Mouse (Mus musculus) olfactory bulb, adult 2 months (tissue): ENCODE results near the gene Ppm1j. TPM values are rescaled to one million over a fixed set of nuclear protein-coding genes. Genes with fewer than 3 reads are reported as not detected.
"Not testable (repeated sequence)": the region's sequence is repeated elsewhere in the genome, so short reads cannot be mapped to it uniquely, and the experiment has no call there.

Experiments used
- H3K27ac ChIP-seq: fragments of 200-500 bp; 2 replicates; pipeline ENCODE4 v1.5.1; 2012; ENCODE audit warnings: low read depth, low read length; ENCODE audit not compliant: insufficient read depth
- H3K4me1 ChIP-seq: fragments of 200-500 bp; 2 replicates; pipeline ENCODE4 v1.6.1; 2012; ENCODE audit warnings: low read length; ENCODE audit not compliant: control insufficient read depth, insufficient read depth
- H3K4me3 ChIP-seq: fragments of 200-500 bp; 2 replicates; pipeline ENCODE4 v1.5.1; 2012; ENCODE audit warnings: mild to moderate bottlenecking, low read depth, low read length, moderate library complexity; ENCODE audit not compliant: insufficient read depth
- CTCF ChIP-seq: fragments of 200-500 bp; IDR thresholded peaks from 2 replicates; pipeline ENCODE4 v1.5.1; 2012; ENCODE audit warnings: low read depth, mild to moderate bottlenecking, low read length, moderate library complexity; ENCODE audit not compliant: insufficient read depth
- POLR2A ChIP-seq: fragments of 200-500 bp; IDR thresholded peaks from 2 replicates; pipeline ENCODE4 v1.6.1; 2012; ENCODE audit warnings: mild to moderate bottlenecking, low read depth, low read length, moderate library complexity; ENCODE audit not compliant: insufficient read depth
- WGBS: fragments of 180-500 bp; shearing (Covaris S2); methylation state at CpG from one replicate; pipeline ENCODE4 v1.1.7; 2018; 5-methylcytosine and 5-hydroxymethylcytosine counted together
- polyA plus RNA-seq: library from polyadenylated mRNA; stranded (reverse); fragments of >200 nt; gene quantifications from 2 replicates; pipeline ENCODE4 v1.2.4, GENCODE M21; 2012; ENCODE audit warnings: low replicate concordance; ENCODE audit not compliant: missing spikeins, insufficient read depth, insufficient read length

The Ppm1j gene
- polyA plus RNA-seq = not detected in 2 replicates

- H3K4me1 ChIP-seq = peaks cover 21% of the 10 kb centered on the region
- TF ChIP-seq POLR2A (no peak), CTCF (no peak)
- peak within 1 kb of the TSS; percentile 44 for H3K4me3 ChIP-seq
- no peak within 1 kb of the TSS for H3K27ac ChIP-seq
- WGBS = 2% methylated on average over 56 of the region's 56 CpGs
Observed at GRCm38 (mm10) chr3:104780561-104781420, at the start of gene Ppm1j. Ppm1j (plus strand) TSS chr3:104781056.

GRCm38 (mm10) chr3:104732907-104733306 is 47.9 kb upstream of the Ppm1j start:
- TF ChIP-seq POLR2A (no peak), CTCF (no peak)
- H3K4me1 ChIP-seq = no peaks in the 10 kb centered on the region
- no peak overlapping the region for H3K4me3 ChIP-seq
- WGBS = 59% methylated on average over 3 of the region's 3 CpGs
- H3K27ac ChIP-seq = no peak overlapping the region

GRCm38 (mm10) chr3:104734654-104735053 is 46.2 kb upstream of the Ppm1j start:
- H3K4me1 ChIP-seq = no peaks in the 10 kb centered on the region
- no peak overlapping the region for H3K27ac ChIP-seq
- no peak overlapping the region for H3K4me3 ChIP-seq
- 64% methylated on average over 7 of the region's 7 CpGs for WGBS
- TF ChIP-seq CTCF (no peak), POLR2A (no peak)

GRCm38 (mm10) chr3:104741954-104742353 is 38.9 kb upstream of the Ppm1j start:
- TF ChIP-seq POLR2A (no peak), CTCF (no peak)
- 92% methylated on average over 3 of the region's 3 CpGs for WGBS
- H3K27ac ChIP-seq = no peak overlapping the region
- no peak overlapping the region for H3K4me3 ChIP-seq
- no peaks in the 10 kb centered on the region for H3K4me1 ChIP-seq

GRCm38 (mm10) chr3:104743161-104743560 is 37.7 kb upstream of the Ppm1j start:
- Histone ChIP-seq H3K27ac (no peak overlapping the region), H3K4me3 (no peak overlapping the region), H3K4me1 (no peaks in the 10 kb centered on the region)
- no peak for TF ChIP-seq CTCF
- no peak for TF ChIP-seq POLR2A
- whole genome bisulfite sequencing = 67% methylated on average over 1 of the region's 1 CpGs

- Histone ChIP-seq H3K4me3 (no peak overlapping the region), H3K27ac (no peak overlapping the region), H3K4me1 (no peaks in the 10 kb centered on the region)
- no peak for TF ChIP-seq POLR2A
- TF ChIP-seq CTCF = no peak
- WGBS = 76% methylated on average over 1 of the region's 1 CpGs
Observed at GRCm38 (mm10) chr3:104743864-104744263, 37.0 kb upstream of the Ppm1j start.

- not testable (repeated sequence) for H3K27ac ChIP-seq, H3K4me3 ChIP-seq, H3K4me1 ChIP-seq
- WGBS = 25% methylated on average over 22 of the region's 25 CpGs
Observed at GRCm38 (mm10) chr3:104752845-104753244, 28.0 kb upstream of the Ppm1j start.

GRCm38 (mm10) chr3:104758406-104758805 is 22.4 kb upstream of the Ppm1j start:
- TF ChIP-seq CTCF (peak; percentile 97), POLR2A (no peak)
- no peak overlapping the region for H3K27ac ChIP-seq
- peak overlapping the region; percentile 37 for H3K4me3 ChIP-seq
- peaks cover 4% of the 10 kb centered on the region; the same call in 1 of the 2 replicates for H3K4me1 ChIP-seq
- WGBS = 2% methylated on average over 27 of the region's 27 CpGs

GRCm38 (mm10) chr3:104758869-104759268 is 22.0 kb upstream of the Ppm1j start:
- Histone ChIP-seq H3K4me1 (peaks cover 4% of the 10 kb centered on the region; the same call in 1 of the 2 replicates), H3K4me3 (peak overlapping the region; percentile 37), H3K27ac (no peak overlapping the region)
- 23% methylated on average over 5 of the region's 5 CpGs for WGBS
- TF ChIP-seq CTCF (no peak), POLR2A (no peak)

- not testable (repeated sequence) for H3K27ac ChIP-seq, H3K4me3 ChIP-seq, H3K4me1 ChIP-seq
- whole genome bisulfite sequencing = 36% methylated on average over 20 of the region's 20 CpGs
Observed at GRCm38 (mm10) chr3:104762103-104762863, 18.6 kb upstream of the Ppm1j start.
